Mouse (Mus musculus) hematopoietic stem cell, adult 5-6 weeks (primary cell): Measurements from ENCODE around the gene Tmprss11a. TPM values are rescaled to one million over a fixed set of nuclear protein-coding genes. Genes with fewer than 3 reads are reported as not detected.

ENCODE experiments used
- ATAC-seq, 2 experiments: fragments of 125-278 bp in 1 of 2; replicated peaks in 1 of 2; 2 replicates each; pipeline ENCODE4 v1.8.0; 2016 to 2017; ENCODE audit warnings: inconsistent platforms in 2 of 2, mild to moderate bottlenecking in 2 of 2, moderate number of reproducible peaks in 2 of 2, low read depth in 1 of 2, moderate TSS enrichment in 1 of 2; ENCODE audit not compliant: low FRiP score in 2 of 2, poor library complexity in 2 of 2, severe bottlenecking in 2 of 2, insufficient read depth in 1 of 2, low TSS enrichment in 1 of 2
- total RNA-seq: library from RNA; stranded (forward); fragments of 172-1452, 232-1000 nt; gene quantifications from 2 replicates; pipeline ENCODE4 v1.2.3, GENCODE M21; 2017

The Tmprss11a gene
- not detected in 2 replicates for total RNA-seq

DNA sequence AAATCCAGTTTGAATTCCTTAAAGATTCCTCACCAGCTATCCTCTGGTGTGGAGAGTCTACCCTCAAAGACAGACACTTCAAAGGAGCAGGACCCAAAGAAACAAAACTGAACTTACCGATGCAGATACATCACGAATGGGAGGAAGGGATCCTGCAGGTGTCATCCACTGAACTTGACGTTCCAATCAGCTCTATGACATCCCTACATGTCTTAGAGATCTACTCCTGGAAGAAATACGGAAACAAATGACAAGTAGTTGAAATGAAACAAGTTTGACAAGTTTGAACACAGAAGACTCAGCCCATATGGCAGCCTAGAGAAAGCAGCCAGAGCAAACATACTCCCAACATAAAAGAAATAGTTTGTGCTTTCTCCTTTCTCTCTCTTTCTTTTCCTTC lies at the start of gene Tmprss11a:
Gene Tmprss11a (minus strand): TSS at position 101 of the 400 bp plus-strand sequence.
- ATAC-seq, result no peak

DNA sequence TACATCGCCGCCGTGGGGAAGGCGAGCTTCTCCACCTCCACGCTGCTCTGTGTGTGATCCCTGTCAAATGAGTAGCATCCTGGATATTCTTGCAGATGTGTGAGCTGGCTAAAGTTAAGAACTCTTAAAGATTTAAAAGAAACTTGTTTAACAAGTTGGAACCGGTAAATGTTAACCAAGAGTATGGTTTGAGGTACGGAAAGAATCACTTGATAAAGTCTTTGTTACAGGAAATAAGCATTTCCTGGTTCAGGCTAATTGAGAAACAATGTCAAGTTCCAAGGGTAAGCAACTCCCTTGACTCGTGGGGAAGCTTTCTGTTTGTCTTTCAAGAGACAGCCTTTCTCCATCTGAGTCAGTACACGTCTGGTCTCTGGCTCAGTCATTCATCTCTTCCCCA lies 49.7 kb upstream of the Tmprss11a start, which contains the start of gene Tmprss11g:
Gene Tmprss11g (minus strand): TSS at position 101 of the 400 bp plus-strand sequence.
- ATAC-seq, result no peak

DNA sequence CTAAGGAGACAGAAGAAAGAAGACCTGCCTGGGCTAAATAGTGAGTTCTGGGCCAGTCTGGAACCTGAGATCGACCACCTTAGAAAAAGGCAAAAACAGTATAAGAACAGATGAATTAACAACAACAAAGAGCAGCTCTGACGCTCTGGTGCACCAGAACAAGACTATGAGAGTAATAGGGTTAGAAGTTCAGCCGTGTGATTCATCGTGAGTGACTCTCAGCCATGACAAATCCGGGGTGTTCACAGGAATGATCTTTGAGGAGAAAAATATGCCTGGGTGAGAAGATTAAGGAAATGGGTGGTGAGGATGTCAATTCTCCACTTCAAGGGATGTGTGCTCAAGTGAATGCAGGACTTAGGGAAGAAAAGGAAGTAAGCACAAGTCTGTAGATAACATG lies 42.7 kb upstream of the Tmprss11a start:
- ATAC-seq, result no peak

DNA sequence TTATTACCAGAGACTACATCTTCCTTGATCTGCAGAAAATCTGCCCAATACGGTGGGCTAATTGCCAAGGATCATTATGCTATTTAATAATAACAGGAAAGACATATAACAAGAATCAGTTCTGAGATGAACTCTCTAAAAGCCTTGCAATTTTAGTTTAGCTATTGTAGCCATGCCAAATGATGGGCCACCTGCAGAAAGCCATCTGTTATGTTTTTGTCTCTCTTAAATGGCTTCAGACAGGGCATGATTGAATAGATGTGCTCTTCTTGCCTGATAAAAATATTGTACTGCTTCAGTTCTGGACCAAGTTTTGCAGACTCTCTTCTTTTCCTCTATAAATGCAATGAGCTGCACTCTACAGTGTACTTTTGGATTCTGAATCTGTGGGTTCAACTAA lies 24.7 kb upstream of the Tmprss11a start:
- ATAC-seq, result no peak

DNA sequence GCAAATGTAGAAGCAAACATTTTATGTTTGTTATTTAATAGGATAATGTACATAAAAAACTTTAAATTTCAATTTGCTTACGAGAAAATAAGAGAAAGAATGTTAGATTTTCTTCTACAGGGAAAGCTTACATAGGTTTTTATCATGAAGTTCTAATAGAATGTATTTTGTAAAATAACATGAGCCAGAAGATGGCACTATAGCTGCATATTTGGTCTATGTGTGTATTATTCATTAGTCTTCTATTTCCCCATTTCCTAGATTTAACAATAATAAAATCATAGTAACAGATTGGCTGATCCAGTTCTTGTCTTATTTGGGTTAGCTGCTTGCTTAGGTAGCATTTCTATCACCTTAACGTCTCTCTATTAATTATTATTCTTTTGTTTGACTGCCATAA lies 13.8 kb upstream of the Tmprss11a start:
- ATAC-seq, result no peak

DNA sequence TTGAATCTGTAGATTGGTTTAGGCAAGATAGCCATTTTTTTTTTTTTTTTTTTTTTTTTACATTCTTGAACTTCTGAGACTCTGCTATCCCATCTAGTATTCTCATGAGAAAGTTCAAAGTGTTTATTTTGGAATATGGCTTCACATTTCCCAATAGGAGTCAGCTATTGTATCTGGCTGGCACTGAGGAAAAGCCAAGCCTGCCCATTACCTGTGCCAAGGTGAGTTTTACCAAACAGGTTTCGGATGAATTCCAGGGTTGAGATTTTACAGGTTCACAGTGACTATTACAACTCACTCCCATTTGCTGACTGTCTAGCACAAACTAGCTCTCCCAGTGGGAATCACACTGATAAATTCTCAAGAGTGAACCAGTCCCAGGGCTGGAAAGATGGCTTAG lies 13.2 kb upstream of the Tmprss11a start:
- no peak for ATAC-seq

DNA sequence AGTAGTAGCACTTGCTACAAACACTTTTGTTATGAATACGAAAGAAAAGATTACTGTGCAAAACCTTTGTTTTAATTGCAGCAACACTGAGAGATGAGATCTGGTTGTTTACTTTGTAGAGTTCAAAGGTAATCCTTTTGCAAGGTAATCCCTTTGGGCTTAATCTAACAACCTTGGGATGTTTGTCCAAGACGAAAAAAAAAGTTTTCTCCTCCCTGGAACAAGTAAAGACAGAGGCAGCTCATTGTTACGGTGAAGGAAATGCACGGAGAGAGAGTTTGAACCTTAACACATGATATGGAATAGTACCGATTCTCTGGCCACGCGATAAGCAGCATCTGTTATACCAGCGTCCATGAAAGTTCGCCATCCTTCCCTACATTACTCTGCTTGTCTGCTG lies 5.1 kb upstream of the Tmprss11a start:
- no peak for ATAC-seq

DNA sequence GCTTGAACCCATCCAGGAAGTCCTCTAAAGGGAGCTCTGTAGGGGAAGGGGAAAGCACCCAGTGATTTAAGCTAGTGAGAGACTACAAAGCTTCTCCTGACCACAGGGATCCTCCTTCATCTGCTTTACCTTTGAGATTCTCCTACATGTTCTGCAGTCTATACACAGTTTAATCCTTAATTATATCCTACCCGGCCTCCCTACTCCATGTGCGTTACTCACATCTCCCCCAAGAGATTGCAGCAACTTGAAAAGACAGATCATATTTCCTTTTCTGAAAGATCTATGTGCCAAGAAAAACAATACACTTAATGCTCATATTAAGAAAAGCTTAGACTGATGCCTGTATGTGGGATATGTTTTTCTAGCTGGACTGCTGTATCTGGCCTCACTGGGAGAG lies 29.5 kb downstream of the Tmprss11a start:
- ATAC-seq, result no peak

DNA sequence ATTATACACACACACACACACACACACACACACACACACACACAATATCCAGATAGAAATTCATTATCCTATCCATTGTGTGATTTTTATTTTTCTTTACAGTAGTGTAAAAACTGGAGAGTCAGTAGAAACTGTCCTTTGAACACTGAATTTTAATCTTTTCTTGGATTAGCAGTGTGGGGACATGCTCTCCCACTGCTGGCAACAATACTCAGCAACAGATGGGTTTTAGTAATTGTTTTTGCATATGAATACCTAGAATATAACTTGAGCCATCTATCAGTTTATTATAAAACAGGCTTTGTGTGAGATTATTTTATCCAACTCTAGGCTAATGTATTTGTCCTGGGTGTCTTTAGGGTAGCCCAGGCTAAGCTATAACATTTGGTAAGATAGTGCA lies 30.2 kb downstream of the Tmprss11a start:
- no peak for ATAC-seq

DNA sequence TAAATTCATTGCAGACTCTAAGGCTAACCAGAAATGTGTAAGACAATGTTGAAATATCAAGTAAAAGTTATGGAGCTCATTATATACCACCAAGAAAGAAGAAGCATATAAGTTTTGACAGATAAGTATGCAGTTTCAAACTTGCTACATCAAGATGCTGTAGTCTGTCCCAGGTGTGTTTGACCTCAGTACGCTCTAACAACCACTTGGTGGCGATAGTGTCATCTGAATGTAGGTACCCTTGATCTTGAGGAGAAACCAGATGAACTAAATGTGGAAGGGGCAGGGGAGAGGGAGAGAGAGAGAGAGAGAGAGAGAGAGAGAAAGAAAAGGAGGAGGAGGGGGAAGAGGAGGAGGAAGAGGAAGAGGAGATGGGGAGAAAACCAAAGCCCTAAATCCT lies 36.1 kb downstream of the Tmprss11a start:
- ATAC-seq, result peak; percentile 45 to 56; a peak in 2 of 4 replicates

DNA sequence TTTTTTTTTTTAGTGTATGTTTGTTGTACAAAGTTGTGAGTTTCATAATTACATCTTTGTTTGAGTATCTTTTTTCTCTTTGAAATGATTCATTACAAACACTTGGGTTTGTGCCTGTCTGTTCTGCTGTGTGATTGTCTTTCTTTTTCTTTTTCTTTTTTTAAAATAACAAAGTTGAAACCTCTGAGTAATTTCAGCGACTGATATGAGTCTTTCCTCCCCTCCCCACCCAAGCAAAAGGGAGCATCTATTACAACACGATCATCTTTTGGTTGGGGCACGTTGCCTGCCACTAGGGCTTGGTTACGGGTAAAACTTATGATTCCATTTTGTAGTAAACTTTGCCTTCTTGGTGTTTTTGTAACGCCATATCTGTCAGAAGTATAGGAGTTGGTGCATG lies 37.7 kb downstream of the Tmprss11a start:
- ATAC-seq, result no peak

DNA sequence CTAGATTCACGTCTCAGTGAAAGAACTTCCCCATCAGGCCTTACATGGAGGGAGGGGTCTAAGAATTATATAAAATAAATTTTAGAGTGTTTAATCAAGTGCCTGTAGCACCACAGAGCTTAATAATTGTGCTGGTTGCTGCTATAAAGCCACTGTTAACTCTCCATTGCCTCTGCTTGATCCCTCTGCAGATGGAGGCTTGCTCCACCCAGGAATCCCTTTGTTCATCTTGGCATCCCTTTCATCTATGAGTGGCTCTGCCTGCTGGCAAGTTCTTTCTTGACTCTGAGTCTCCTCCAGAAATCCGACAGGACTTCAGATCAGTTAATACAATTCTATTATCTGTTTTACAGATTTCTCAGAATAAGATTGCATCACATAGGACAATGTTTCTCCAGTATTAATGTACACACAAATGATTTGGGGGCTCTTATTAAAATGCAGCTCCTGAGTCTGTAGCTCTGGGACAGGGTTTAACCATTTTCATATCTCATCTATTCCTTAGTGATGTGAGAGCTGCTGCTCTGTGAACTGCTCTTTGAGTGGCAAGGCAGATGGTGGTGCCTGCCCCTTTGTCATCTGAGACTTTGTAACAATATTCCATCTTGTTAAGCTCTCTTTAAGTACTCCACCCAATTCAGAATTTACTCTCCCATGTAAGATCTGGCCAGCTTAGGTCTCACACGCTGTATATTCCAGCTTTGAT lies 47.3 kb downstream of the Tmprss11a start:
- ATAC-seq, result no peak

DNA sequence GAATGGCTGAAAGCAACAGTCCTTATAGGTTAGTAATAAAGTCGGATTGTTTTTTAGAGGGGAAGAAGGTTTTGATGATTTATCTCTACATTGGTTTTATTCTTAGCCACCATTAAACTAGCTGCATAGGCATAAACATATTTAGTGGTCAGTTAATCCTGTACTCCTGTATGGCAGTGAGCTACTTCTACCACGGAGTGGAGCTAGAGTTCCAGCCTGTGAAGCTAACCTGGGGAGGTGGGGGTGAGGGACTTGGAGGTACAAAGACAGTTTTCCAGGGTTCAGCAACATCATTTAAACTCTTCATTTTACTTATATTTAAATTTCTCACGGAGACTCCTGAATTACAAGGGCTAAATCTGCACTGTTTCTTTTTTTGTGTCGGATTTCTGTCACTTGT lies 49.3 kb downstream of the Tmprss11a start:
- ATAC-seq, result no peak

DNA sequence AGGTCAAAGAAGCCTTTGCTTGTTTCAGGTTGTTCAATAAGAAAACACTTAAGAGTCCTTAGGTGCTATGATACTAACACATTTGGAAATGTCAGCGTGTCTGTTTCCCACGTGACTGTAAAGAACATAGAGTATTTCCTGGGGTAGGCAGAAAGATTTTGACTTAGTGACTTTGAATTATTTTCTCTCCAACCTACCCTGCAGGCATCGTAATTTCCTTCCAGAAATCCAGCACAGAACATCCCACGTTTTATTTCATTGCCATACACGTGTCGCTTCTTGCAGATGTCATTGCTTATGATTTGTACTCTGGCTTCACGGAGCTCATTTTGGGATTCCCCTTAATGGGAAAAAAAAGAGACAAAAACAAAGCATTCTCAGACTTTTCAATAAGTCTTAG lies 54.5 kb downstream of the Tmprss11a start:
- no peak for ATAC-seq

DNA sequence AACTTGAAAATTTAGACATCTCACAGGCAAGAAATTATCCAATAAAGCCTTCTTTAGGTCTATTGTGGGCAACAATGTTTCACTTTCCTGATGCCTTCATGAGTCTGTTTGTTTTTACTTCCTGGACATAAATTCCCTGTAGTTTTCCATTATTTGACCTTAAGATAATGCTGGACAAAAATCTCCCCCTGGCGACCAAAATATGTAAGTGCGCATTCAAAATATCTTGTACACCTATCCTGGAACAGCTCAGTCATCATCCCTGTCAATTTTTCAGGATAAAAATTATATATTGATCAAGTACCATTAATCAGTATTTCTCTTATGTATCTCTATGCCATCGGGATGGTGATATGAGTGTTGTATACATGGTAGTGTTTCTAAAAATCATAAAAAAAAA lies 58.0 kb downstream of the Tmprss11a start:
- 0 out of 4 replicates have a peak, but pooled peaks of 1 of the 2 experiments have one; percentile 27 for ATAC-seq

DNA sequence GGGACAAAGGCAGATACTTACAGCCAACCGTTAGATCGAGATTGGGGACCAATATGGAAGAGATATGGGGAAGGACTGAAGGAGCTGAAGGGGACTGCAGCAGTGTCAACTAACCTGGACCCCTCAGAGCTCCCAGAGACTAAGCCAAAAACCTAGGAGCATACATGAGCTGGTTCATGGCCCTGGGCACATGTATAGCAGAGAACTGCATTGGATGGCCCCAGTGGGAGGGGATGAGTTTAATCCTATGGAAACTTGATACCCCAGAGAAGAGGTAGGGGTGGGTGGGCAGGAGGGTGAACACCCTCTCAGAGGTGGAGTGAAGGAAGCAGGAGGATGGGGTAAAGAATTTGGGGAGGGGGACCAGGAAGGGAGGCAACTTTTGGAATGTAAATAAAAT lies 60.8 kb downstream of the Tmprss11a start:
- ATAC-seq, result no peak

DNA sequence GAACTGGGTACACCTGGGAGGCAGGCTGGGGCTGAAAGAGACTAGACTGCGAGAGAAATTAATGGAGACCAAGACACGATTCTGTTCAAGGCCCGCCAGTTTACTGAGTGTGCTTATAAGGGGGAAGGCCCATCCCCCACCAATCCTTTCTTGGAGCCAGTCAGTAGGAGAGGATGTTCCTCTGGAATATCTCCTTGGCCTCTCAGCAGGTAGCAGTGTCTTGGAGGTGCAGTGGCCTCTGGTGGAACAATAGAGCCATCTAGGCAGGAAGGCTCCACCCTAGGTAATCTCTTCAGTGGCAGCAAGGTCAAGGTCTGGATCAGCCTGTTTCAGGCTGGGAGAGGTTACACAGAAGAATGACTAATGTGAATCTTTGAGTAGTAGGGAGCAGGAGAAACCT lies 61.6 kb downstream of the Tmprss11a start:
- no peak for ATAC-seq

DNA sequence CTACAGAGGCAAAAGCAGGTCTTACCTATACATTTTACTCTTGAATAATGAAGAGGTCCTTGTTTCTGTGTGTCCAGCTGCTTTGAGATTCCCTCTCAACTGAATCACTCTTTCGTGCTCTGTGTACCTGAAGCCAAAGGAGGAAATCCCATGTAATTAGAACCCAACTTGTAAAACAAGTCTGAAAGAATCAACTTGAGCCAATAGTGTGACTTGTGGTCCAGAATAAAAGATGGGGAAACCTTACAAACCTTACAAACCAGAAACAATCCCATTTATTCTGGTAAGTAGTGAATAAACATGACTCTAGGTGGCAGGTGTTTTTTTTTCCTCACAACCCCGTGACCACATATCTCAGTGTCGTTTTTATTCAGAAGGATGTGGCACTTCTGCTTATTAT lies 95.5 kb downstream of the Tmprss11a start, which contains the start of gene Tmprss11d:
Gene Tmprss11d (minus strand): TSS at position 101 of the 400 bp plus-strand sequence.
- ATAC-seq, result no peak
